Mouse (Mus musculus): ENCODE data around the gene Phf21b.

DNA sequence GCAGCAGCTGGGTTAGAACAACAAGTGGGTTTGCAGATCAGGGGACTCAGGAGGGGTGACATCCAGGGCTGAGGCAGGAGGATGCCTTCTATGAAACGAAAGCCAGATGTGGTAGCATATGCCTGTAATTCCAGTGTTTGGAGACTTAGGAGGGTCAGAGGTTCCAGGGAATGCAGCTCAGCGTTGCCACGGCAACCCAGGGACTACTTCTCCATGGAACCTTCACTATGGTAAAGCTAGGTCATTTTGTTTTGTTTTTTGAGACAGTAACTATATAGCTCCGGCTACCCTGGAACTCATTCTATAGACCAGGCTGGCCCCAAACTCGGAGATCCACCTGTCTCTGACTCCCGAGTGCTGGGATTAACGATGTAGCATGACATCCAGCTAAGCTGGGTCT, 117.6 kb downstream of the Phf21b start:
- TF ChIP-seq CTCF (IDR thresholded peaks at IDR 0.05; ENCODE audit: low read depth) (no peak), EP300 (IDR thresholded peaks at IDR 0.05; ENCODE audit: low read depth) (no peak)

Data from heart, postnatal 0 days (tissue).